ENCODE assay signal across 8 mouse cellular contexts in the genomic region with DNA sequence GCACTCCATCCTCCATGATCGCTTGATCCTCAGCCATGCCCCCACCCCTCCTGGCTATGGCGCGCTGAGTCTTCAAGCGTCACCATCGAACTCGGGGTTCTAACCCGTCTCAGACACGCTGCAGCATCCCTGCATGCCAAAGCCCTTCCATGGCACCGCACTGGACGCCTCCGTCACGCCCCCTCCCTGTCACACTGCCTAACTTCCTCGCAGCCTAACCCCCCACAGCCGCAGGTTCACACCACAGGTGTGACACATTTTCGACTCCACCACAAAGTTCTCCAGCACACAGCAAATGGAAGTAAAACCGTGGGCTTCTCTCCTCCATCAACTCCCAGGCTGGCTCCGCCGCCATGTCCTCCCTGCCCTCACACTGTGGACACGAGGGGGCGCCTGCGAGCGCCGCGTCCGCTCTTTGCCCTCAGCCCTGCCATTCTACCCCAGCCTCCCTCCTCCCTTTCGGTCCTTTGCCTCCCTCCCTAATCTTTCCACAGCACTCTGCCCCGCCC. TPM values are rescaled to one million over a fixed set of nuclear protein-coding genes. Genes with fewer than 3 reads are reported as not detected.
DNase-seq lines count a peak whose midpoint lies in the region; ATAC-seq and TF ChIP-seq lines count a peak whose summit lies in the region.

No protein-coding gene starts in this region.

- H3K27ac ChIP-seq in heart, embryonic 10.5 days = peak overlapping the region; percentile 59
- H3K27ac ChIP-seq in lung, postnatal 0 days (ENCODE audit: low read length) = peak overlapping the region; percentile 79; the same call in 1 of the 2 replicates
- H3K27ac ChIP-seq in olfactory bulb, adult 2 months (ENCODE audit: insufficient read depth, low read depth, low read length) = no peak overlapping the region

- H3K36me3 ChIP-seq in heart, embryonic 10.5 days = peaks cover 6% of the 10 kb centered on the region; the same call in 1 of the 2 replicates
- no peaks in the 10 kb centered on the region for H3K36me3 ChIP-seq in lung, postnatal 0 days (ENCODE audit: insufficient read depth, low read length)

- no peak for TF ChIP-seq POLR2A in olfactory bulb, adult 2 months (IDR thresholded peaks at IDR 0.05; ENCODE audit: insufficient read depth, low read depth, low read length)

- peak; percentile 53 for DNase-seq in cerebellum, adult 11 months
- peak; percentile 74 for DNase-seq in embryo, embryonic 11 days
- no peak for DNase-seq in heart, embryonic 10.5 days (ENCODE audit: low spot score)
- peak; percentile 74 for DNase-seq in kidney, adult 9 months
- DNase-seq in lung, postnatal 0 days (ENCODE audit: low spot score) = peak; percentile 68

- peaks cover 5% of the 10 kb centered on the region; the same call in 1 of the 2 replicates for H3K9me3 ChIP-seq in heart, embryonic 10.5 days
- no peaks in the 10 kb centered on the region for H3K9me3 ChIP-seq in lung, postnatal 0 days (ENCODE audit: low read length)

- H3K4me3 ChIP-seq in heart, embryonic 10.5 days = peak overlapping the region; percentile 57
- peak overlapping the region; percentile 25 for H3K4me3 ChIP-seq in lung, postnatal 0 days (ENCODE audit: low read depth, low read length)
- H3K4me3 ChIP-seq in olfactory bulb, adult 2 months (ENCODE audit: insufficient read depth, low read depth, low read length) = peak overlapping the region; percentile 15

- WGBS in heart, embryonic 10.5 days = 2% methylated on average over 27 of the region's 27 CpGs
- WGBS in lung, postnatal 0 days = 5% methylated on average over 27 of the region's 27 CpGs
- 4% methylated on average over 27 of the region's 27 CpGs for WGBS in olfactory bulb, adult 2 months

- peak; percentile 90 for TF ChIP-seq CTCF in lung, postnatal 0 days (IDR thresholded peaks at IDR 0.05)
- peak; percentile 77 for TF ChIP-seq CTCF in olfactory bulb, adult 2 months (IDR thresholded peaks at IDR 0.05; ENCODE audit: insufficient read depth, low read depth, low read length)

- peaks cover 36% of the 10 kb centered on the region for H3K4me1 ChIP-seq in heart, embryonic 10.5 days
- H3K4me1 ChIP-seq in lung, postnatal 0 days (ENCODE audit: insufficient read depth, low read depth, low read length) = no peaks in the 10 kb centered on the region
- H3K4me1 ChIP-seq in olfactory bulb, adult 2 months (ENCODE audit: control insufficient read depth, insufficient read depth, low read length) = peaks cover 48% of the 10 kb centered on the region

- H3K9ac ChIP-seq in lung, postnatal 0 days (replicated peaks; ENCODE audit: low read depth) = no peak overlapping the region

- no peak for TF ChIP-seq EP300 in lung, postnatal 0 days (IDR thresholded peaks at IDR 0.05)

- H3K4me2 ChIP-seq in lung, postnatal 0 days (replicated peaks; ENCODE audit: low read depth, low read length) = peak overlapping the region; percentile 54

- H3K27me3 ChIP-seq in heart, embryonic 10.5 days (ENCODE audit: insufficient read depth, poor library complexity, severe bottlenecking) = peaks cover 44% of the 10 kb centered on the region
- 0 out of 2 replicates have a peak, but pooled peaks cover 7% of the 10 kb centered on the region for H3K27me3 ChIP-seq in lung, postnatal 0 days (replicated peaks; ENCODE audit: insufficient read depth, low read length)

- ATAC-seq in cerebellum, adult (ENCODE audit: insufficient number of reproducible peaks, low FRiP score, low TSS enrichment) = no peak
- peak; percentile 76 for ATAC-seq in activated CD4-positive, CD25-positive, alpha-beta regulatory T cell, adult 4 months
- peak; percentile 38 for ATAC-seq in lung, postnatal 0 days

RNA-seq across cellular contexts. Expression of a gene that starts 5.6 kb away (rescaled TPM):
- polyA plus RNA-seq in activated CD4-positive, CD25-positive, alpha-beta regulatory T cell, adult 4 months (2017; shearing (Covaris generic)) = not detected
- 0.36 and 1.0 TPM in 2 replicates for polyA plus RNA-seq in heart, embryonic 10.5 days (2016; fragmentation: Nextera tagmentation; extraction: Ambion mirVana)
- 0.88 and 1.0 TPM in 2 replicates for polyA plus RNA-seq in lung, postnatal 0 days (2015; fragmentation: Nextera tagmentation; extraction: Ambion mirVana)
- not detected in 2 replicates for polyA plus RNA-seq in olfactory bulb, adult 2 months (2012; ENCODE audit: insufficient read depth, insufficient read length, low replicate concordance, missing spikeins)

RNA-seq across cellular contexts. Expression of a gene that starts 12.7 kb away (rescaled TPM):
- under 1 TPM in 1 of 2 experiments, not detected in 1; 0.34 TPM for polyA plus RNA-seq in activated CD4-positive, CD25-positive, alpha-beta regulatory T cell, adult 4 months (2017; shearing (Covaris generic))
- not detected in 2 replicates for polyA plus RNA-seq in heart, embryonic 10.5 days (2016; fragmentation: Nextera tagmentation; extraction: Ambion mirVana)
- 36.3 and 50.6 TPM in 2 replicates for polyA plus RNA-seq in lung, postnatal 0 days (2015; fragmentation: Nextera tagmentation; extraction: Ambion mirVana)
- polyA plus RNA-seq in olfactory bulb, adult 2 months (2012; ENCODE audit: insufficient read depth, insufficient read length, low replicate concordance, missing spikeins) = not detected in 2 replicates

RNA-seq across cellular contexts. Expression of a gene that starts 17.1 kb away (rescaled TPM):
- not detected for polyA plus RNA-seq in activated CD4-positive, CD25-positive, alpha-beta regulatory T cell, adult 4 months (2017; shearing (Covaris generic))
- polyA plus RNA-seq in heart, embryonic 10.5 days (2016; fragmentation: Nextera tagmentation; extraction: Ambion mirVana) = 0.18 and 0.46 TPM in 2 replicates
- polyA plus RNA-seq in lung, postnatal 0 days (2015; fragmentation: Nextera tagmentation; extraction: Ambion mirVana) = 3.2 and 4.3 TPM in 2 replicates
- not detected in 2 replicates for polyA plus RNA-seq in olfactory bulb, adult 2 months (2012; ENCODE audit: insufficient read depth, insufficient read length, low replicate concordance, missing spikeins)

RNA-seq across cellular contexts. Expression of a gene that starts 24.9 kb away (rescaled TPM):
- under 1 TPM in 1 of 2 experiments, not detected in 1; 0.15 TPM for polyA plus RNA-seq in activated CD4-positive, CD25-positive, alpha-beta regulatory T cell, adult 4 months (2017; shearing (Covaris generic))
- 0.05 and 0.08 TPM in 2 replicates for polyA plus RNA-seq in heart, embryonic 10.5 days (2016; fragmentation: Nextera tagmentation; extraction: Ambion mirVana)
- polyA plus RNA-seq in lung, postnatal 0 days (2015; fragmentation: Nextera tagmentation; extraction: Ambion mirVana) = 0.05 and 0.08 TPM in 2 replicates
- not detected in 2 replicates for polyA plus RNA-seq in olfactory bulb, adult 2 months (2012; ENCODE audit: insufficient read depth, insufficient read length, low replicate concordance, missing spikeins)

RNA-seq across cellular contexts. Expression of a gene that starts 27.8 kb away (rescaled TPM):
- 10 to 100 TPM; 34.9 to 38.7 TPM for polyA plus RNA-seq in activated CD4-positive, CD25-positive, alpha-beta regulatory T cell, adult 4 months (2017; shearing (Covaris generic))
- polyA plus RNA-seq in heart, embryonic 10.5 days (2016; fragmentation: Nextera tagmentation; extraction: Ambion mirVana) = 5.5 and 6.0 TPM in 2 replicates
- 4.7 and 5.6 TPM in 2 replicates for polyA plus RNA-seq in lung, postnatal 0 days (2015; fragmentation: Nextera tagmentation; extraction: Ambion mirVana)
- not detected in 2 replicates for polyA plus RNA-seq in olfactory bulb, adult 2 months (2012; ENCODE audit: insufficient read depth, insufficient read length, low replicate concordance, missing spikeins)

Comparison
In these comparisons a context has a peak if more than half of its experiments do, and no peak if none do; other contexts are left out.
1. RNA of a gene that starts 5.6 kb away (polyA plus RNA-seq): not detected in olfactory bulb, adult 2 months; 0.36 to 1.0 TPM in heart, embryonic 10.5 days, 0.88 to 1.0 TPM in lung, postnatal 0 days and not detected in activated CD4-positive, CD25-positive, alpha-beta regulatory T cell, adult 4 months; every median in the first group is over 10 times any median in the second.
2. RNA of a gene that starts 12.7 kb away (polyA plus RNA-seq): 36.3 to 50.6 TPM in lung, postnatal 0 days; 0.34 TPM in activated CD4-positive, CD25-positive, alpha-beta regulatory T cell, adult 4 months, not detected in heart, embryonic 10.5 days and not detected in olfactory bulb, adult 2 months; every median in the first group is over 10 times any median in the second.
3. Peak in every context shown above with its lines, with median percentiles within 50 percentile points of each other: H3K4me3 ChIP-seq.